ENCODE assay signal across 11 mouse cellular contexts in the genomic region with DNA sequence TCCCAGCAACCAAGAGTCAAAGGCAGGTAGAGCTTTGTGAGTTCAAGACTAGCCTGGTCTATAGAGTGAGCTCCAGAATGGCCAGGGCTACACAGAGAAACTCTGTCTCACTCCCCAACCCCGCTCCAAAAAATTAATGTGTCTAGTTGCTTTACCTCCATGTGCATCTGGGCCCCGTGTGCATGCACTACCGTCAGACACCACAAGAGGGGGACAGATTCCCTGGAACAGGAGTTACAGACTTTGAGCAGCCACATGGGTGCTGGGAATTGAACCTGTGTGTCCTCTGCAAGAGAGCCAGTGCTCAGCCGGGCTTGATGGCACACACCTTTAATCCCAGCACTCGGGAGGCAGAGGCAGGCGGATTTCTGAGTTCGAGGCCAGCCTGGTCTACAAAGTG. TPM values are rescaled to one million over a fixed set of nuclear protein-coding genes. Genes with fewer than 3 reads are reported as not detected.
DNase-seq lines count a peak whose midpoint lies in the region; ATAC-seq and TF ChIP-seq lines count a peak whose summit lies in the region.
"Had no signal": no experiment of that assay in that cellular context is flagged by ENCODE, and none has a peak within 500 bp of the region (broad histone marks: within the 10 kb centered on the region; RNA-seq: fewer than 3 reads in every experiment).

No protein-coding gene starts in this region.

- no peak overlapping the region for H3K4me2 ChIP-seq in lung, postnatal 0 days (replicated peaks; ENCODE audit: low read depth, low read length)
- H3K4me2 ChIP-seq in stomach, postnatal 0 days (replicated peaks; ENCODE audit: low read depth), result no peak overlapping the region
- H3K4me2 ChIP-seq: forebrain, embryonic 13.5 days had no signal

- no peak overlapping the region for H3K9ac ChIP-seq in lung, postnatal 0 days (replicated peaks; ENCODE audit: low read depth)
- H3K9ac ChIP-seq in stomach, postnatal 0 days (ENCODE audit: low read length), result no peak overlapping the region
- H3K9ac ChIP-seq: forebrain, embryonic 13.5 days had no signal

- H3K4me1 ChIP-seq in lung, postnatal 0 days (ENCODE audit: insufficient read depth, low read depth, low read length), result no peaks in the 10 kb centered on the region
- no peaks in the 10 kb centered on the region for H3K4me1 ChIP-seq in stomach, postnatal 0 days (replicated peaks; ENCODE audit: control insufficient read depth, insufficient read depth)

- no peak for ATAC-seq in CD4-positive, CD25-positive, alpha-beta regulatory T cell, adult 4 months
- no peak for ATAC-seq in lung, postnatal 0 days
- ATAC-seq in erythroblast, adult 5-6 weeks (replicated peaks; ENCODE audit: low FRiP score, poor library complexity, severe bottlenecking), result peak; percentile 73
- ATAC-seq in stomach, postnatal 0 days (ENCODE audit: low FRiP score, low TSS enrichment), result no peak
- ATAC-seq: forebrain, embryonic 13.5 days had no signal

- H3K27ac ChIP-seq in lung, postnatal 0 days (ENCODE audit: low read length), result no peak overlapping the region
- no peak overlapping the region for H3K27ac ChIP-seq in stomach, postnatal 0 days (replicated peaks)
- H3K27ac ChIP-seq: forebrain, embryonic 13.5 days had no signal

- H3K36me3 ChIP-seq in lung, postnatal 0 days (ENCODE audit: insufficient read depth, low read length), result no peaks in the 10 kb centered on the region
- H3K36me3 ChIP-seq in stomach, postnatal 0 days (ENCODE audit: control insufficient read depth, insufficient read depth, low read length), result no peaks in the 10 kb centered on the region

- H3K27me3 ChIP-seq in lung, postnatal 0 days (replicated peaks; ENCODE audit: insufficient read depth, low read length), result no peaks in the 10 kb centered on the region
- no peaks in the 10 kb centered on the region for H3K27me3 ChIP-seq in stomach, postnatal 0 days (ENCODE audit: control insufficient read depth, insufficient read depth, low read length)
- H3K27me3 ChIP-seq: forebrain, embryonic 13.5 days had no signal

- H3K9me3 ChIP-seq in lung, postnatal 0 days (ENCODE audit: low read length), result no peaks in the 10 kb centered on the region
- no peaks in the 10 kb centered on the region for H3K9me3 ChIP-seq in stomach, postnatal 0 days (ENCODE audit: control insufficient read depth, low read length)
- H3K9me3 ChIP-seq: forebrain, embryonic 13.5 days had no signal

- TF ChIP-seq EP300 in lung, postnatal 0 days (IDR thresholded peaks at IDR 0.05), result no peak
- no peak for TF ChIP-seq EP300 in stomach, postnatal 0 days (optimal IDR thresholded peaks at IDR 0.05)

- H3K4me3 ChIP-seq in lung, postnatal 0 days (ENCODE audit: low read depth, low read length), result no peak overlapping the region
- H3K4me3 ChIP-seq in stomach, postnatal 0 days (ENCODE audit: low read depth, low read length), result no peak overlapping the region
- H3K4me3 ChIP-seq: forebrain, embryonic 13.5 days had no signal

- 91% methylated on average over 7 of the region's 7 CpGs for WGBS in lung, postnatal 0 days
- WGBS in stomach, postnatal 0 days, result 90% methylated on average over 7 of the region's 7 CpGs

- DNase-seq in CD4-positive, CD25-positive, alpha-beta regulatory T cell, adult 2 months (ENCODE audit: low read depth, low spot score), result peak; percentile 63
- DNase-seq in lung, postnatal 0 days (ENCODE audit: low spot score), result no peak
- DNase-seq in lung, postnatal 14 days, result no peak
- DNase-seq in stomach, postnatal 0 days (ENCODE audit: low spot score), result no peak
- DNase-seq in layer of hippocampus, postnatal 10 days (ENCODE audit: low spot score in 2 of 2), result no peak
- no peak for DNase-seq in kidney, postnatal 10 days
- DNase-seq: heart, postnatal 14 days had no signal

- peak; percentile 45 for TF ChIP-seq CTCF in lung, postnatal 0 days (IDR thresholded peaks at IDR 0.05)
- TF ChIP-seq CTCF in stomach, postnatal 0 days (IDR thresholded peaks at IDR 0.05; ENCODE audit: low read depth), result peak; percentile 55

RNA-seq across cellular contexts. Expression of gene Olfr718-ps1, which starts 17.0 kb away (rescaled TPM):
- polyA plus RNA-seq in CD4-positive, CD25-positive, alpha-beta regulatory T cell, adult 4 months (2017; shearing (Covaris generic)), result under 1 TPM in 1 of 2 experiments, not detected in 1; 0.11 TPM
- not detected in 2 replicates for polyA plus RNA-seq in lung, postnatal 0 days (2015; fragmentation: Nextera tagmentation; extraction: Ambion mirVana)
- total RNA-seq in erythroblast, adult 5-6 weeks (2015; ENCODE audit: low replicate concordance), result not detected in 2 replicates
- total RNA-seq in erythroblast, adult 5-6 weeks (2017; ENCODE audit: low replicate concordance), result not detected in 2 replicates
- not detected in 2 replicates for polyA plus RNA-seq in stomach, postnatal 0 days (2015; fragmentation: Nextera tagmentation; extraction: Ambion mirVana)
- total RNA-seq in layer of hippocampus, postnatal 10 days (2021), result under 1 TPM; 0.25 to 0.32 TPM
- total RNA-seq: heart, postnatal 14 days had no signal
- polyA plus RNA-seq: forebrain, embryonic 13.5 days had no signal

RNA-seq across cellular contexts. Expression of gene Rnf216, which starts 17.5 kb away (rescaled TPM):
- 10 to 100 TPM; 38.2 to 39.8 TPM for polyA plus RNA-seq in CD4-positive, CD25-positive, alpha-beta regulatory T cell, adult 4 months (2017; shearing (Covaris generic))
- polyA plus RNA-seq in lung, postnatal 0 days (2015; fragmentation: Nextera tagmentation; extraction: Ambion mirVana), result 23.2 and 26.0 TPM in 2 replicates
- 10.4 and 19.9 TPM in 2 replicates for total RNA-seq in erythroblast, adult 5-6 weeks (2015; ENCODE audit: low replicate concordance)
- 31.5 and 53.4 TPM in 2 replicates for total RNA-seq in erythroblast, adult 5-6 weeks (2017; ENCODE audit: low replicate concordance)
- 15.4 and 15.6 TPM in 2 replicates for polyA plus RNA-seq in stomach, postnatal 0 days (2015; fragmentation: Nextera tagmentation; extraction: Ambion mirVana)
- 10 to 100 TPM; 42.4 to 44.5 TPM for total RNA-seq in layer of hippocampus, postnatal 10 days (2021)

RNA-seq across cellular contexts. Expression of gene Rbak, which starts 50.2 kb away (rescaled TPM):
- 10 to 100 TPM in 1 of 2 experiments, 1 to 10 TPM in 1; 6.1 to 11.1 TPM for polyA plus RNA-seq in CD4-positive, CD25-positive, alpha-beta regulatory T cell, adult 4 months (2017; shearing (Covaris generic))
- polyA plus RNA-seq in lung, postnatal 0 days (2015; fragmentation: Nextera tagmentation; extraction: Ambion mirVana), result 8.0 and 9.1 TPM in 2 replicates
- total RNA-seq in erythroblast, adult 5-6 weeks (2015; ENCODE audit: low replicate concordance), result 1.7 TPM in 1 of 2 replicates, not detected in the other
- total RNA-seq in erythroblast, adult 5-6 weeks (2017; ENCODE audit: low replicate concordance), result 0.42 and 0.51 TPM in 2 replicates
- polyA plus RNA-seq in stomach, postnatal 0 days (2015; fragmentation: Nextera tagmentation; extraction: Ambion mirVana), result 4.2 and 5.2 TPM in 2 replicates
- 10 to 100 TPM; 16.8 to 17.5 TPM for total RNA-seq in layer of hippocampus, postnatal 10 days (2021)

RNA-seq across cellular contexts. Expression of gene Spdye4b, which starts 50.5 kb away (rescaled TPM):
- polyA plus RNA-seq in CD4-positive, CD25-positive, alpha-beta regulatory T cell, adult 4 months (2017; shearing (Covaris generic)), result not detected
- not detected in 2 replicates for polyA plus RNA-seq in lung, postnatal 0 days (2015; fragmentation: Nextera tagmentation; extraction: Ambion mirVana)
- not detected in 2 replicates for total RNA-seq in erythroblast, adult 5-6 weeks (2015; ENCODE audit: low replicate concordance)
- not detected in 2 replicates for total RNA-seq in erythroblast, adult 5-6 weeks (2017; ENCODE audit: low replicate concordance)
- polyA plus RNA-seq in stomach, postnatal 0 days (2015; fragmentation: Nextera tagmentation; extraction: Ambion mirVana), result not detected in 2 replicates
- not detected for total RNA-seq in layer of hippocampus, postnatal 10 days (2021)
- total RNA-seq: heart, postnatal 14 days; left cerebral cortex, adult 8-10 months had no signal
- polyA plus RNA-seq: forebrain, embryonic 13.5 days had no signal
